Mouse (Mus musculus): Measurements from ENCODE around the gene Ikzf1.

Ikzf1 gene

GRCm38 (mm10) chr11:11765414-11765813 lies 80.6 kb downstream of the Ikzf1 start:
- no peak for DNase-seq (ENCODE audit: low spot score in 2 of 2)

- no peak for DNase-seq (ENCODE audit: low spot score in 2 of 2)
These were observed 81.3 kb downstream of the Ikzf1 start for GRCm38 (mm10) chr11:11766105-11766504.

- no peak for DNase-seq (ENCODE audit: low spot score in 2 of 2)
These were observed 81.9 kb downstream of the Ikzf1 start for GRCm38 (mm10) chr11:11766736-11767135.

- no peak for DNase-seq (ENCODE audit: low spot score in 2 of 2)
These were observed 83.3 kb downstream of the Ikzf1 start for GRCm38 (mm10) chr11:11768057-11768456.

- DNase-seq (ENCODE audit: low spot score in 2 of 2), result no peak
These were observed 84.5 kb downstream of the Ikzf1 start for GRCm38 (mm10) chr11:11769281-11769680.

GRCm38 (mm10) chr11:11770691-11771090 lies 85.9 kb downstream of the Ikzf1 start:
- DNase-seq (ENCODE audit: low spot score in 2 of 2), result no peak

GRCm38 (mm10) chr11:11772196-11772595 lies 87.4 kb downstream of the Ikzf1 start:
- DNase-seq (ENCODE audit: low spot score in 2 of 2), result no peak

- no peak for DNase-seq (ENCODE audit: low spot score in 2 of 2)
These were observed 89.6 kb downstream of the Ikzf1 start for GRCm38 (mm10) chr11:11774384-11774783.

- DNase-seq (ENCODE audit: low spot score in 2 of 2), result no peak
These were observed 90.1 kb downstream of the Ikzf1 start for GRCm38 (mm10) chr11:11774893-11775292.

- DNase-seq (ENCODE audit: low spot score in 2 of 2), result no peak
These were observed 91.4 kb downstream of the Ikzf1 start for GRCm38 (mm10) chr11:11776071-11776821.

GRCm38 (mm10) chr11:11776822-11777174 lies 92.0 kb downstream of the Ikzf1 start:
- DNase-seq (ENCODE audit: low spot score in 2 of 2), result no peak

- DNase-seq (ENCODE audit: low spot score in 2 of 2), result no peak
These were observed 92.4 kb downstream of the Ikzf1 start for GRCm38 (mm10) chr11:11777246-11777645.

GRCm38 (mm10) chr11:11777796-11778195 lies 93.0 kb downstream of the Ikzf1 start:
- no peak for DNase-seq (ENCODE audit: low spot score in 2 of 2)

- DNase-seq (ENCODE audit: low spot score in 2 of 2), result peak in 1 of 2 experiments; percentile 7
These were observed 93.5 kb downstream of the Ikzf1 start for GRCm38 (mm10) chr11:11778345-11778744.

- no peak for DNase-seq (ENCODE audit: low spot score in 2 of 2)
These were observed 96.9 kb downstream of the Ikzf1 start for GRCm38 (mm10) chr11:11781728-11782127.

- DNase-seq (ENCODE audit: low spot score in 2 of 2), result no peak
These were observed 100.7 kb downstream of the Ikzf1 start for GRCm38 (mm10) chr11:11785457-11785856.

- DNase-seq (ENCODE audit: low spot score in 2 of 2), result peak; percentile 56 to 67
These were observed 103.7 kb downstream of the Ikzf1 start for GRCm38 (mm10) chr11:11788521-11788974.

GRCm38 (mm10) chr11:11794626-11795025 lies 109.8 kb downstream of the Ikzf1 start:
- DNase-seq (ENCODE audit: low spot score in 2 of 2), result no peak

GRCm38 (mm10) chr11:11798690-11799089 lies 113.9 kb downstream of the Ikzf1 start:
- DNase-seq (ENCODE audit: low spot score in 2 of 2), result no peak

GRCm38 (mm10) chr11:11800304-11800703 lies 115.5 kb downstream of the Ikzf1 start:
- DNase-seq (ENCODE audit: low spot score in 2 of 2), result no peak

- DNase-seq (ENCODE audit: low spot score in 2 of 2), result no peak
These were observed 116.3 kb downstream of the Ikzf1 start for GRCm38 (mm10) chr11:11801067-11801466.

GRCm38 (mm10) chr11:11804421-11804820 lies 119.6 kb downstream of the Ikzf1 start:
- DNase-seq (ENCODE audit: low spot score in 2 of 2), result no peak

- no peak for DNase-seq (ENCODE audit: low spot score in 2 of 2)
These were observed 121.1 kb downstream of the Ikzf1 start for GRCm38 (mm10) chr11:11805951-11806350.

Data from frontal cortex, postnatal 25 days (tissue).